Mouse (Mus musculus): ENCODE measurements around the gene Rcc1l. TPM values are rescaled to one million over a fixed set of nuclear protein-coding genes. Genes with fewer than 3 reads are reported as not detected.
A peak's percentile ranks its signal among the peaks of the same experiment; 100 is the strongest.

Rcc1l gene
- polyA plus RNA-seq, 1 experiment from 2014 or later: 35.2 TPM

- peak overlapping the region; percentile 33; the same call in 1 of the 2 replicates for H3K27ac ChIP-seq (ENCODE audit: low read depth, low read length)
- H3K4me2 ChIP-seq (replicated peaks; ENCODE audit: low read depth, low read length): no peak overlapping the region
- H3K4me1 ChIP-seq (ENCODE audit: control insufficient read depth, insufficient read depth, low read length): peaks cover 7% of the 10 kb centered on the region
- H3K9ac ChIP-seq (ENCODE audit: low read depth, low read length): no peak overlapping the region
- no peak overlapping the region for H3K4me3 ChIP-seq (ENCODE audit: low read length)
- peak; percentile 53; the same call in 1 of the 2 replicates for ATAC-seq (ENCODE audit: low FRiP score, low TSS enrichment)
- WGBS: 77% methylated on average over 15 of the region's 15 CpGs
- no peaks in the 10 kb centered on the region for H3K9me3 ChIP-seq (ENCODE audit: control insufficient read depth, low read length)
- H3K36me3 ChIP-seq (ENCODE audit: control insufficient read depth, insufficient read depth, low read length): no peaks in the 10 kb centered on the region
- no peaks in the 10 kb centered on the region for H3K27me3 ChIP-seq (ENCODE audit: control insufficient read depth, insufficient read depth, low read length)
These were observed 57.7 kb downstream of the Rcc1l start for GRCm38 (mm10) chr5:134118798-134119407.

- H3K4me3 ChIP-seq (ENCODE audit: low read length): no peak overlapping the region
- no peak overlapping the region for H3K9ac ChIP-seq (ENCODE audit: low read depth, low read length)
- H3K4me1 ChIP-seq (ENCODE audit: control insufficient read depth, insufficient read depth, low read length): peaks cover 7% of the 10 kb centered on the region
- no peaks in the 10 kb centered on the region for H3K36me3 ChIP-seq (ENCODE audit: control insufficient read depth, insufficient read depth, low read length)
- H3K27ac ChIP-seq (ENCODE audit: low read depth, low read length): no peak overlapping the region
- ATAC-seq (ENCODE audit: low FRiP score, low TSS enrichment): no peak
- 92% methylated on average over 7 of the region's 7 CpGs for WGBS
- H3K9me3 ChIP-seq (ENCODE audit: control insufficient read depth, low read length): no peaks in the 10 kb centered on the region
- H3K27me3 ChIP-seq (ENCODE audit: control insufficient read depth, insufficient read depth, low read length): no peaks in the 10 kb centered on the region
- H3K4me2 ChIP-seq (replicated peaks; ENCODE audit: low read depth, low read length): no peak overlapping the region
These were observed 60.8 kb downstream of the Rcc1l start for GRCm38 (mm10) chr5:134115639-134116259.

- Histone ChIP-seq H3K4me2 (replicated peaks; ENCODE audit: low read depth, low read length) (no peak overlapping the region), H3K4me1 (ENCODE audit: control insufficient read depth, insufficient read depth, low read length) (peaks cover 5% of the 10 kb centered on the region), H3K27me3 (ENCODE audit: control insufficient read depth, insufficient read depth, low read length) (no peaks in the 10 kb centered on the region), H3K9ac (ENCODE audit: low read depth, low read length) (no peak overlapping the region), H3K27ac (ENCODE audit: low read depth, low read length) (no peak overlapping the region), H3K9me3 (ENCODE audit: control insufficient read depth, low read length) (no peaks in the 10 kb centered on the region), H3K36me3 (ENCODE audit: control insufficient read depth, insufficient read depth, low read length) (no peaks in the 10 kb centered on the region), H3K4me3 (ENCODE audit: low read length) (no peak overlapping the region)
- 70% methylated on average over 5 of the region's 5 CpGs for WGBS
- ATAC-seq (ENCODE audit: low FRiP score, low TSS enrichment): no peak
These were observed 61.6 kb downstream of the Rcc1l start for GRCm38 (mm10) chr5:134114981-134115380.

- Histone ChIP-seq H3K36me3 (ENCODE audit: control insufficient read depth, insufficient read depth, low read length) (no peaks in the 10 kb centered on the region), H3K27ac (ENCODE audit: low read depth, low read length) (no peak overlapping the region), H3K4me2 (replicated peaks; ENCODE audit: low read depth, low read length) (no peak overlapping the region), H3K4me1 (ENCODE audit: control insufficient read depth, insufficient read depth, low read length) (peaks cover 10% of the 10 kb centered on the region; the same call in 1 of the 2 replicates), H3K27me3 (ENCODE audit: control insufficient read depth, insufficient read depth, low read length) (no peaks in the 10 kb centered on the region), H3K4me3 (ENCODE audit: low read length) (no peak overlapping the region), H3K9ac (ENCODE audit: low read depth, low read length) (no peak overlapping the region), H3K9me3 (ENCODE audit: control insufficient read depth, low read length) (no peaks in the 10 kb centered on the region)
- 91% methylated on average over 8 of the region's 8 CpGs for WGBS
- no peak for ATAC-seq (ENCODE audit: low FRiP score, low TSS enrichment)
These were observed 70.7 kb downstream of the Rcc1l start for GRCm38 (mm10) chr5:134105829-134106228.

GRCm38 (mm10) chr5:134102720-134103119, 73.9 kb downstream of the Rcc1l start:
- Histone ChIP-seq H3K27me3 (ENCODE audit: control insufficient read depth, insufficient read depth, low read length) (no peaks in the 10 kb centered on the region), H3K4me3 (ENCODE audit: low read length) (no peak overlapping the region), H3K4me1 (ENCODE audit: control insufficient read depth, insufficient read depth, low read length) (peaks cover 10% of the 10 kb centered on the region; the same call in 1 of the 2 replicates), H3K27ac (ENCODE audit: low read depth, low read length) (no peak overlapping the region), H3K4me2 (replicated peaks; ENCODE audit: low read depth, low read length) (no peak overlapping the region), H3K9ac (ENCODE audit: low read depth, low read length) (no peak overlapping the region), H3K36me3 (ENCODE audit: control insufficient read depth, insufficient read depth, low read length) (no peaks in the 10 kb centered on the region), H3K9me3 (ENCODE audit: control insufficient read depth, low read length) (no peaks in the 10 kb centered on the region)
- 64% methylated on average over 6 of the region's 6 CpGs for WGBS
- no peak for ATAC-seq (ENCODE audit: low FRiP score, low TSS enrichment)

GRCm38 (mm10) chr5:134101883-134102282, 74.7 kb downstream of the Rcc1l start:
- Histone ChIP-seq H3K9me3 (ENCODE audit: control insufficient read depth, low read length) (no peaks in the 10 kb centered on the region), H3K9ac (ENCODE audit: low read depth, low read length) (no peak overlapping the region), H3K27me3 (ENCODE audit: control insufficient read depth, insufficient read depth, low read length) (no peaks in the 10 kb centered on the region), H3K36me3 (ENCODE audit: control insufficient read depth, insufficient read depth, low read length) (no peaks in the 10 kb centered on the region), H3K4me1 (ENCODE audit: control insufficient read depth, insufficient read depth, low read length) (peaks cover 10% of the 10 kb centered on the region; the same call in 1 of the 2 replicates), H3K27ac (ENCODE audit: low read depth, low read length) (peak overlapping the region; percentile 49; the same call in 1 of the 2 replicates), H3K4me2 (replicated peaks; ENCODE audit: low read depth, low read length) (peak overlapping the region; percentile 95; the same call in 1 of the 2 replicates), H3K4me3 (ENCODE audit: low read length) (no peak overlapping the region)
- ATAC-seq (ENCODE audit: low FRiP score, low TSS enrichment): no peak
- WGBS: 29% methylated on average over 5 of the region's 5 CpGs

- Histone ChIP-seq H3K27ac (ENCODE audit: low read depth, low read length) (peak overlapping the region; percentile 49; the same call in 1 of the 2 replicates), H3K4me2 (replicated peaks; ENCODE audit: low read depth, low read length) (peak overlapping the region; percentile 95)
- 57% methylated on average over 5 of the region's 5 CpGs for WGBS
These were observed 75.3 kb downstream of the Rcc1l start for GRCm38 (mm10) chr5:134101322-134101721.

GRCm38 (mm10) chr5:134100232-134100771, 76.3 kb downstream of the Rcc1l start:
- no peak overlapping the region for H3K27ac ChIP-seq (ENCODE audit: low read depth, low read length)
- peak overlapping the region; percentile 84 for H3K4me3 ChIP-seq (ENCODE audit: low read length)
- H3K36me3 ChIP-seq (ENCODE audit: control insufficient read depth, insufficient read depth, low read length): no peaks in the 10 kb centered on the region
- no peaks in the 10 kb centered on the region for H3K9me3 ChIP-seq (ENCODE audit: control insufficient read depth, low read length)
- peak overlapping the region; percentile 95 for H3K4me2 ChIP-seq (replicated peaks; ENCODE audit: low read depth, low read length)
- 3% methylated on average over 17 of the region's 17 CpGs for WGBS
- peak overlapping the region; percentile 76 for H3K9ac ChIP-seq (ENCODE audit: low read depth, low read length)
- peaks cover 10% of the 10 kb centered on the region; the same call in 1 of the 2 replicates for H3K4me1 ChIP-seq (ENCODE audit: control insufficient read depth, insufficient read depth, low read length)
- ATAC-seq (ENCODE audit: low FRiP score, low TSS enrichment): peak; percentile 34
- H3K27me3 ChIP-seq (ENCODE audit: control insufficient read depth, insufficient read depth, low read length): no peaks in the 10 kb centered on the region

More at GRCm38 (mm10) chr5:134101322-134101721, 75.3 kb downstream of the Rcc1l start:
- 0 out of 2 replicates have a peak, but pooled peaks have one; percentile 0 for ATAC-seq (ENCODE audit: low FRiP score, low TSS enrichment)
- Histone ChIP-seq H3K27me3 (ENCODE audit: control insufficient read depth, insufficient read depth, low read length) (no peaks in the 10 kb centered on the region), H3K4me1 (ENCODE audit: control insufficient read depth, insufficient read depth, low read length) (peaks cover 10% of the 10 kb centered on the region; the same call in 1 of the 2 replicates), H3K36me3 (ENCODE audit: control insufficient read depth, insufficient read depth, low read length) (no peaks in the 10 kb centered on the region), H3K9ac (ENCODE audit: low read depth, low read length) (no peak overlapping the region), H3K4me3 (ENCODE audit: low read length) (peak overlapping the region; percentile 84; the same call in 1 of the 2 replicates), H3K9me3 (ENCODE audit: control insufficient read depth, low read length) (no peaks in the 10 kb centered on the region)
